Mouse (Mus musculus) 416B (cell line): ENCODE data around the gene Lsm7.

Experiments
- DNase-seq: peaks from one replicate; pipeline ENCODE4 v3.0.0; 2011; ENCODE audit warnings: low read depth

Lsm7 gene

GRCm38 (mm10) chr10:80813366-80813765, 41.6 kb downstream of the Lsm7 start, which contains the start of gene Jsrp1:
Gene Jsrp1, minus strand, starts transcription at chr10:80813498.
- DNase-seq: no peak

GRCm38 (mm10) chr10:80812391-80813041, 42.5 kb downstream of the Lsm7 start:
- no peak for DNase-seq

GRCm38 (mm10) chr10:80810084-80810483, 44.9 kb downstream of the Lsm7 start:
- no peak for DNase-seq

GRCm38 (mm10) chr10:80808985-80809632, 45.9 kb downstream of the Lsm7 start:
- no peak for DNase-seq

GRCm38 (mm10) chr10:80808099-80808984, 46.7 kb downstream of the Lsm7 start:
- no peak for DNase-seq

GRCm38 (mm10) chr10:80807057-80807627, 47.9 kb downstream of the Lsm7 start:
- DNase-seq: no peak

GRCm38 (mm10) chr10:80806341-80807056, 48.5 kb downstream of the Lsm7 start:
- DNase-seq: no peak

- peak; percentile 55 for DNase-seq
Observed at GRCm38 (mm10) chr10:80805925-80806324, 49.1 kb downstream of the Lsm7 start.

GRCm38 (mm10) chr10:80805322-80805721, 49.7 kb downstream of the Lsm7 start:
- DNase-seq: no peak

- no peak for DNase-seq
Observed at GRCm38 (mm10) chr10:80804916-80805315, 50.1 kb downstream of the Lsm7 start, which contains the start of gene Amh. Gene Amh, plus strand, starts transcription at chr10:80805243.

- no peak for DNase-seq
Observed at GRCm38 (mm10) chr10:80804340-80804739, 50.7 kb downstream of the Lsm7 start.

- DNase-seq: no peak
Observed at GRCm38 (mm10) chr10:80802996-80803395, 52.0 kb downstream of the Lsm7 start.
